Mouse (Mus musculus): ENCODE data around the gene Dip2a. TPM values are rescaled to one million over a fixed set of nuclear protein-coding genes. Genes with fewer than 3 reads are reported as not detected.

Gene Dip2a
- polyA plus RNA-seq, 1 experiment from 2014 or later, result 5.0 TPM

DNA sequence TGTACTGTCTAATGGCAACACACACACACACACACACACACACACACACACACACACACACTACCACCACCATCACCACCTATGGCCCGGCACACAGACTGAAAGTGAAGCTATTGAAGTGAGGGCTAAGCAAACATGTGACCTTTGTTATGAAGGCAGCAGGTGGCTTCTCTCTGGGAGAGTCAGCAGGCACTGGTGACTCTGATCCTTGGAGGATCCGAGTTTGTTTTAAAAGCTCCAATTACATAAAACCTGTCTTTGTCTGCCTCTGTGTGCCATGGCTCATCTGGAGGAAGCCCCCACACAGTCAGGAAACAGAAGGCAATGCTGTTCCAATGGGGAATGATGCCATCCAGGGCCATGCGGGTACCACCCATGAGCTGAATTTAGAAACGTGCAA, 98.5 kb downstream of the Dip2a start:
- TF ChIP-seq CTCF (IDR thresholded peaks at IDR 0.05; ENCODE audit: low read depth), result no peak
- Histone ChIP-seq H3K27ac (ENCODE audit: low read depth, low read length) (no peak overlapping the region), H3K4me1 (replicated peaks; ENCODE audit: control insufficient read depth, insufficient read depth, low read length) (no peaks in the 10 kb centered on the region), H3K27me3 (replicated peaks; ENCODE audit: control insufficient read depth, insufficient read depth, low read length) (no peaks in the 10 kb centered on the region), H3K4me3 (ENCODE audit: low read depth, low read length) (no peak overlapping the region), H3K9me3 (ENCODE audit: control insufficient read depth) (no peaks in the 10 kb centered on the region), H3K9ac (ENCODE audit: low read depth, low read length) (no peak overlapping the region), H3K4me2 (replicated peaks; ENCODE audit: low read depth) (no peak overlapping the region), H3K36me3 (ENCODE audit: control insufficient read depth, insufficient read depth) (no peaks in the 10 kb centered on the region)
- 0 out of 2 replicates have a peak, but pooled peaks have one; percentile 45 for ATAC-seq
- 37% methylated on average over 4 of the region's 4 CpGs for WGBS

DNA sequence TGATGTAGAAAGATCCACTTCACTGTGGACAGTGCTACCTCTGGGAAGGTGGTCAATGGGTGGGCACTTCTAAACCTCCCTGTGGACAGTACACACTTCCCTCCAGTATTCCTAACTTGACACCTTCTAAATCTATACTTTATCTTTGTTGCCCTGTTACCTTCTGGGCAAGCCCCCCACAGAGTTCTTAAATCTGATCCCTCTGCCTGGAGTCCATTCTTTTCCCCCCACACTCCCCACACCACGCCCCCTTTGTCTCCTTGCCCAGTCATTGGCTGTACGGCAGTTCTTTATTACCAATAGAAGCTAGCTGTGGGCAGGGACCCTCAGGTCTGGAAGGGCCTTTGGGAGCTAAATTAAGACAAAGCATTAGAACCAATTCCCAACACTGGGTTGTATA, 100.0 kb downstream of the Dip2a start:
- H3K36me3 ChIP-seq (ENCODE audit: control insufficient read depth, insufficient read depth), result no peaks in the 10 kb centered on the region
- ATAC-seq, result no peak
- no peak for TF ChIP-seq CTCF (IDR thresholded peaks at IDR 0.05; ENCODE audit: low read depth)

DNA sequence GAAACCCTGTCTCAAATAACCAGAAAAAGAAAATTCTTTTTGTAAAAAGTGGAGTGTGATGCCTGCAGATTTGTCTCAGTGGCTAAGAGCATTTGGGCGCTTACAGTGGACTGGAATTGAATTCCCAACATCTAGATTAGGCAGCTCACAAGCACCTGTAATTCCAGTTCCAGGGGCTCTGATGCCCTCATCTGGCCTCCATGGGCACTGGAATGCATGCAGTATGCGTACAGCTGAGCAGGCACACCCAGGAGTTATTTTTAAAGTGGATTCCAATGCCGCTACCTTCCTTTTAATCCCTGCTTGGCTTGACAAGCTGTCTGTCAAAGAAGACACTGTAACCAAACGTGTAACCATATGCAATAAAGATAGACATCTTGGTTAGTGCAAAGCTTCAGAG, 105.7 kb downstream of the Dip2a start:
- no peak overlapping the region for H3K9ac ChIP-seq (ENCODE audit: low read depth, low read length)
- no peak overlapping the region for H3K27ac ChIP-seq (ENCODE audit: low read depth, low read length)
- no peak for TF ChIP-seq CTCF (IDR thresholded peaks at IDR 0.05; ENCODE audit: low read depth)
- H3K36me3 ChIP-seq (ENCODE audit: control insufficient read depth, insufficient read depth), result peaks cover 7% of the 10 kb centered on the region; the same call in 1 of the 2 replicates
- no peaks in the 10 kb centered on the region for H3K9me3 ChIP-seq (ENCODE audit: control insufficient read depth)
- H3K27me3 ChIP-seq (replicated peaks; ENCODE audit: control insufficient read depth, insufficient read depth, low read length), result no peaks in the 10 kb centered on the region
- H3K4me1 ChIP-seq (replicated peaks; ENCODE audit: control insufficient read depth, insufficient read depth, low read length), result no peaks in the 10 kb centered on the region
- WGBS, result 66% methylated on average over 4 of the region's 4 CpGs
- no peak for ATAC-seq
- no peak overlapping the region for H3K4me3 ChIP-seq (ENCODE audit: low read depth, low read length)
- H3K4me2 ChIP-seq (replicated peaks; ENCODE audit: low read depth), result no peak overlapping the region

More for the DNA sequence above, 100.0 kb downstream of the Dip2a start:
- H3K27me3 ChIP-seq (replicated peaks; ENCODE audit: control insufficient read depth, insufficient read depth, low read length), result no peaks in the 10 kb centered on the region
- WGBS, result 85% methylated on average over 2 of the region's 2 CpGs
- no peak overlapping the region for H3K4me2 ChIP-seq (replicated peaks; ENCODE audit: low read depth)
- H3K4me3 ChIP-seq (ENCODE audit: low read depth, low read length), result no peak overlapping the region
- H3K9me3 ChIP-seq (ENCODE audit: control insufficient read depth), result no peaks in the 10 kb centered on the region
- no peak overlapping the region for H3K27ac ChIP-seq (ENCODE audit: low read depth, low read length)
- H3K9ac ChIP-seq (ENCODE audit: low read depth, low read length), result no peak overlapping the region
- no peaks in the 10 kb centered on the region for H3K4me1 ChIP-seq (replicated peaks; ENCODE audit: control insufficient read depth, insufficient read depth, low read length)

DNA sequence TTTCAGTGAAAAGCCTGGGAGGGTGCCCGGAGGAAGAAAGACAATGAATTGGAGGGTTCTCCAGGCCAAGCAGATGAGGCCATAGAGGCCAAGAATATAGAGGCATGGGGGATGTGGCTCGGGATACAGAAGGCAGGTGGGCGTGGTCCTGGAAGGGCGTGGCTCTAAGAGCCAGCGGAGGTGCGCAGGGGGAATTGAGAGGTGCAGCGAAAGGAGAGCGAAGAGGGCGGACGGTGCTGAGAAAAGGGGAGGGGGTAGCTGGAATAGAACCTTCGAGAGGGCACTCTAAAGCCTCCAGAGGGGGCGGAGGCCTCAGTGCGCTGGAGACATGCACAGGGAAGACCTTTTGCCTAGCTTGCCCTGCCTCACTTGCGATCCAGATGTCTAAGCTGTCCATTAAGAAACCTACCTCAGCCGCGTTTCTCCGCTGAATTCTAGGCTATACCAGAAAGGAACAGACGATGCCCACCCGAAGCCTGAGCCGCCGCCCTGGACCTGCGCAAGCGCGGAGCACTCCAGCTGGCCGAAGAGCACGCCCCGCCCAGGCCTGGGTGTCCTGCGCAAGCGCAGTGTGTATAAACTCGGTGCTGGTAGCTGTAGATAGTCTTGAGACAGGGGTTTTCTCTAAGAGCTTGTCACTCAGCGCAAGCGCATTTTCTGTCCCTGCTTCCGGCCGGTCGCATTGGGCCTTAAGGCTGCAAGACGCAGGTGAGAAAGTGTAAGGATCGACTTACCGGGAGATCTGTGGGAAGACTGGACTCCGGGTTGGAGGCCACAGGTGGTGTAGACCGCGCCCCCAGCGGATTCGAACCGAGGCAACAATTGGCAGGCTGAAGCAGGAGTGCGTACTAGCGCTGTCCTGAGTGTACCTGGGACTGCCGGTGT, 107.5 kb downstream of the Dip2a start, which contains the start of gene Prmt2:
Gene Prmt2 (minus strand): TSS at position 525 of the 885 bp plus-strand sequence.
- Histone ChIP-seq H3K4me1 (replicated peaks; ENCODE audit: control insufficient read depth, insufficient read depth, low read length) (no peaks in the 10 kb centered on the region), H3K4me3 (ENCODE audit: low read depth, low read length) (peak within 1 kb of the TSS; percentile 71), H3K27ac (ENCODE audit: low read depth, low read length) (peak within 1 kb of the TSS; percentile 69), H3K9me3 (ENCODE audit: control insufficient read depth) (no peaks in the 10 kb centered on the region), H3K27me3 (replicated peaks; ENCODE audit: control insufficient read depth, insufficient read depth, low read length) (no peaks in the 10 kb centered on the region), H3K4me2 (replicated peaks; ENCODE audit: low read depth) (peak within 1 kb of the TSS; percentile 84), H3K36me3 (ENCODE audit: control insufficient read depth, insufficient read depth) (peaks cover 7% of the 10 kb centered on the region; the same call in 1 of the 2 replicates), H3K9ac (ENCODE audit: low read depth, low read length) (peak within 1 kb of the TSS; percentile 49)
- WGBS, result under 1% methylated on average over 46 of the region's 47 CpGs
- peak; percentile 59 for TF ChIP-seq CTCF (IDR thresholded peaks at IDR 0.05; ENCODE audit: low read depth)
- peak; percentile 98 for ATAC-seq

DNA sequence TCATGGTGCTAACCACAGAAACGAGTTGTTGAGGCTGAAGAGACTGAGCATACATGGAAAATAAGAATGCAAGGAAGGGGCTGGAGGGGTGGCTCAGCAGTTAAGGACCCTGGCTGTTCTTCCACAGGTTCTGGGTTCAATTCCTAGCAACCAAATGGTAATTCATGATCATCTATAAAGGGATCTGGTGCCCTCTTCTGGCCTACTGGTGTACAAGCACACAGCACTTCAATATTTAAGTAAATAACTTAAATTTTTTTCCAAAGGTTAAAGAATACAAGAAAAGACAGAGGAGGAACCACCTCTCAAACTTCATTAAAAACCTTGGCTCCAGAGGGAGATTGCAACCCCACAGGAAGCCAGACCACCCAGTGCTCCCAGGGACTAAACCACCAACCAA, 115.5 kb downstream of the Dip2a start:
- WGBS, result 74% methylated on average over 1 of the region's 1 CpGs

DNA sequence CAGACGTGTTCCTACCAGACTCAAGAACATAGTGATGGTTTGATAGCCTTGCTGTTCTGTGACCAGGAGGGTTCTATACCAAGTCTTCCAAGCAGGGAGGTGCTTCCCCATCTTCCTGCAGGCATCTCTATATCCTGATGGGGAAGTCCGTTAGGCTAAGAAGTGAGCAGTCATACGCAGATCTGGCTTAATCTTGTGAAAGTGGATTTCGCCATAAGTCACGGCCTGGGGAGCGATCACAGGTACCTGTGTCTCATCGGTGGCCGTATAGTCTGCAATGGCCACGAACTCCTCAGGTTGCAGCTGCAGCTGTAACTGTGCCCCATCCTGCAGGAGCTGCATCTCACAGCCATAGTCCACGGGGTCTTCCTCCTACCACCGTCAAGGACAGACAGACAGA, 119.1 kb downstream of the Dip2a start:
- H3K27ac ChIP-seq (ENCODE audit: low read depth, low read length), result no peak overlapping the region
- WGBS, result 92% methylated on average over 11 of the region's 11 CpGs
- ATAC-seq, result no peak
- no peak for TF ChIP-seq CTCF (IDR thresholded peaks at IDR 0.05; ENCODE audit: low read depth)
- no peaks in the 10 kb centered on the region for H3K9me3 ChIP-seq (ENCODE audit: control insufficient read depth)
- no peak overlapping the region for H3K4me3 ChIP-seq (ENCODE audit: low read depth, low read length)
- H3K4me1 ChIP-seq (replicated peaks; ENCODE audit: control insufficient read depth, insufficient read depth, low read length), result no peaks in the 10 kb centered on the region
- H3K27me3 ChIP-seq (replicated peaks; ENCODE audit: control insufficient read depth, insufficient read depth, low read length), result no peaks in the 10 kb centered on the region
- H3K4me2 ChIP-seq (replicated peaks; ENCODE audit: low read depth), result no peak overlapping the region
- peaks cover 32% of the 10 kb centered on the region for H3K36me3 ChIP-seq (ENCODE audit: control insufficient read depth, insufficient read depth)
- H3K9ac ChIP-seq (ENCODE audit: low read depth, low read length), result no peak overlapping the region

More for the DNA sequence above, 115.5 kb downstream of the Dip2a start:
- Histone ChIP-seq H3K27ac (ENCODE audit: low read depth, low read length) (no peak overlapping the region), H3K4me3 (ENCODE audit: low read depth, low read length) (no peak overlapping the region), H3K27me3 (replicated peaks; ENCODE audit: control insufficient read depth, insufficient read depth, low read length) (no peaks in the 10 kb centered on the region), H3K4me1 (replicated peaks; ENCODE audit: control insufficient read depth, insufficient read depth, low read length) (no peaks in the 10 kb centered on the region), H3K4me2 (replicated peaks; ENCODE audit: low read depth) (no peak overlapping the region), H3K36me3 (ENCODE audit: control insufficient read depth, insufficient read depth) (peaks cover 6% of the 10 kb centered on the region; the same call in 1 of the 2 replicates), H3K9ac (ENCODE audit: low read depth, low read length) (no peak overlapping the region), H3K9me3 (ENCODE audit: control insufficient read depth) (no peaks in the 10 kb centered on the region)
- TF ChIP-seq CTCF (IDR thresholded peaks at IDR 0.05; ENCODE audit: low read depth), result peak; percentile 64
- no peak for ATAC-seq
